Mouse (Mus musculus) spleen, adult 2 months (tissue): Measurements from ENCODE around the gene Syt15. TPM values are rescaled to one million over a fixed set of nuclear protein-coding genes. Genes with fewer than 3 reads are reported as not detected.
"Not testable (repeated sequence)": the region's sequence is repeated elsewhere in the genome, so short reads cannot be mapped to it uniquely, and the experiment has no call there.

Experiments used
- DNase-seq, 2 experiments: peaks; one replicate each; pipeline versions ENCODE4 v3.0.0 to v3.0.0-alpha.2; 2012 to 2021; ENCODE audit warnings: low spot score in 2 of 2, low read depth in 1 of 2
- H3K27ac ChIP-seq: fragments of 200-500 bp; 2 replicates; pipeline ENCODE4 v1.5.1; 2012; ENCODE audit warnings: low read length, inconsistent platforms; ENCODE audit not compliant: insufficient read depth
- H3K27me3 ChIP-seq: fragments of 200-500 bp; 2 replicates; pipeline ENCODE4 v1.6.1; 2012; ENCODE audit warnings: mild to moderate bottlenecking, moderate library complexity, low read length, inconsistent platforms; ENCODE audit not compliant: control insufficient read depth, insufficient read depth
- H3K36me3 ChIP-seq: fragments of 200-500 bp; 2 replicates; pipeline ENCODE4 v1.6.1; 2012; ENCODE audit warnings: mild to moderate bottlenecking, low read length, inconsistent platforms; ENCODE audit not compliant: control insufficient read depth, insufficient read depth
- H3K4me1 ChIP-seq: fragments of 200-500 bp; 2 replicates; pipeline ENCODE4 v1.6.1; 2011; ENCODE audit warnings: inconsistent platforms; ENCODE audit not compliant: control insufficient read depth, insufficient read depth, insufficient read length
- H3K4me3 ChIP-seq: fragments of 200-500 bp; 2 replicates; pipeline ENCODE4 v1.5.1; 2011; ENCODE audit warnings: mild to moderate bottlenecking, inconsistent platforms; ENCODE audit not compliant: insufficient read depth, insufficient read length; ENCODE audit errors: extremely low read depth
- CTCF ChIP-seq: fragments of 200-500 bp; IDR thresholded peaks from 2 replicates; pipeline ENCODE4 v1.5.1; 2011; ENCODE audit warnings: mild to moderate bottlenecking, inconsistent platforms; ENCODE audit not compliant: insufficient read depth, insufficient read length, insufficient replicate concordance; ENCODE audit errors: extremely low read depth
- POLR2A ChIP-seq: fragments of 200-500 bp; IDR thresholded peaks from 2 replicates; pipeline ENCODE4 v1.6.1; 2011; ENCODE audit warnings: low read depth, low read length, inconsistent platforms
- WGBS: fragments of 180-500 bp; shearing (Covaris S2); methylation state at CpG from one replicate; pipeline ENCODE4 v1.1.7; 2018; 5-methylcytosine and 5-hydroxymethylcytosine counted together
- polyA plus RNA-seq: library from polyadenylated mRNA; depleted of rRNA; stranded (reverse); fragments of >200 nt; gene quantifications from 2 replicates; pipeline ENCODE4 v1.2.3, GENCODE M21; 2012

The Syt15 gene
- polyA plus RNA-seq, 1 experiment, result 3.9 TPM

DNA sequence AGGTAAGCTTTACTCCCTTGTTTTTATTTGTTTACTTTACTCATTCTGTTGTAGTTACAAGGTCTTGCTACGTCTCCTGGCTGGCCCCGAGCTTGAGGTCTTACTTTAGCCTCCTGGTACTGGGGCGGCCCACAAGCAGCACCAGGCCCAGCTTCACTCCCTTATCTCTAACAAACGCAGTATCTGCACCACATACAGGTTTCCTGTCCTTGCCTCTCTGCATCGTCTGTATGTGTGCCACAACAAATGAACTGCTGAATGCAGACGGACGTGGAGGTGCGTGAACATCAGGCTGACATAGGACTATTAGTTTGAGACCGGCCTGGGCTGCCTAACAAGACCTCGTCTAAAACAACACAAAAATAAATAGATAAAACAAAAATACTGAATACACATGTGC is 20.9 kb downstream of the Syt15 start:
- H3K36me3 ChIP-seq, result peaks cover 5% of the 10 kb centered on the region
- no peaks in the 10 kb centered on the region for H3K27me3 ChIP-seq
- no peaks in the 10 kb centered on the region for H3K4me1 ChIP-seq
- H3K27ac ChIP-seq, result no peak overlapping the region
- DNase-seq, result no peak
- no peak overlapping the region for H3K4me3 ChIP-seq
- TF ChIP-seq CTCF, result no peak
- no peak for TF ChIP-seq POLR2A
- 85% methylated on average over 10 of the region's 10 CpGs for WGBS

DNA sequence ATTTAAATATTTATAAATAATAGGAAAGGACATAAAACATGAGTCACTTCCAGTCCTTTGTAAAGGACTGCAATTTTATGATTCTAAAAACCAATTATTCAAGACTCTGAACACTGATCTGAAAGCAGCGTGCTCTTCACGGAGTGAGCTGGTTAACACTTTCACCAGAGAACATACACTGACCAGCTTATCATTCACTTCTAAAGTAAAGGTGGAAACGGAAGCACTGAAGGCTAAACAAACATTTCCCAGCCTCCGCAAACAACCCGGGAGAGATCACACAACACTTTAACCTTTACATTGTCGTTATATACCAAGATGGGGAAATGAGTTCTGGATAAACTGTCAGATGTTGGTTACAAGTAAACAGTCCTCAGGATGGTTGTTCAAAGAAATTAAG is 21.3 kb downstream of the Syt15 start:
- DNase-seq, result no peak
- H3K4me3 ChIP-seq, result no peak overlapping the region
- TF ChIP-seq POLR2A, result no peak
- TF ChIP-seq CTCF, result no peak
- WGBS, result 90% methylated on average over 6 of the region's 6 CpGs
- H3K4me1 ChIP-seq, result no peaks in the 10 kb centered on the region
- H3K27ac ChIP-seq, result no peak overlapping the region
- peaks cover 5% of the 10 kb centered on the region for H3K36me3 ChIP-seq
- H3K27me3 ChIP-seq, result no peaks in the 10 kb centered on the region

DNA sequence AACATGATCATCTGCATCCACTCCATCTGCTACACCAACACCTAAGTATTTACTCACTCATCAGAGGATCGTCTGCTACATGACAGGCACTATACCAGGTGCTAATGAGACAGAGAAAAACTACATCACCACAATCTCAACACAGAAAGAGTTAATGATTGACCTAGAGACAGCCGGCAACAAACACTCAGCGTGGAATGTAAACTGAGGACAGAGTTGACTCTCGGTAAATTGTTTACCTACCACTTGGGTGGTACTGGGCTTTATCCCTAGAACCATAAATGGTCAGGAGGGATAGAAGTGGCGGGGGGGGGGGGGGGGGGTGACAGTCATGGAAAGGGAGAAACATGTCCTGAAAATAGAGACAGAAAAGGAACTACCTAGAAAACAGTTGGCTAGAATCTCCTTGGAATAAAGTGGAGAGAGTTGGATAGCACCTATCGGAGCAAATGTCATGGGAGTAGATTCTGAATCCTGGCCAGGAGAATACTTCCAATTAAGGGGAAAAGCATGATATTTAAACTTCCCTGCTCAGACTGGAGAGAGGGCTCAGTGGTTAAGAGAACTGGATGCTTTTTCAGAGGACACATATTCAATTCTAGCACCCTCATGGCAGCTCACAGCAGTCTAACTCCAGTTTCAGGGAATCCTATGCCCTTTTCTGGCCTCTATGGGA is 33.2 kb downstream of the Syt15 start:
- H3K27me3 ChIP-seq, result no peaks in the 10 kb centered on the region
- no peak for DNase-seq
- H3K4me1 ChIP-seq, result no peaks in the 10 kb centered on the region
- TF ChIP-seq POLR2A (no peak), CTCF (no peak)
- H3K4me3 ChIP-seq, result no peak overlapping the region
- no peak overlapping the region for H3K27ac ChIP-seq
- no peaks in the 10 kb centered on the region; the same call in 1 of the 2 replicates for H3K36me3 ChIP-seq
- WGBS, result 86% methylated on average over 6 of the region's 6 CpGs

DNA sequence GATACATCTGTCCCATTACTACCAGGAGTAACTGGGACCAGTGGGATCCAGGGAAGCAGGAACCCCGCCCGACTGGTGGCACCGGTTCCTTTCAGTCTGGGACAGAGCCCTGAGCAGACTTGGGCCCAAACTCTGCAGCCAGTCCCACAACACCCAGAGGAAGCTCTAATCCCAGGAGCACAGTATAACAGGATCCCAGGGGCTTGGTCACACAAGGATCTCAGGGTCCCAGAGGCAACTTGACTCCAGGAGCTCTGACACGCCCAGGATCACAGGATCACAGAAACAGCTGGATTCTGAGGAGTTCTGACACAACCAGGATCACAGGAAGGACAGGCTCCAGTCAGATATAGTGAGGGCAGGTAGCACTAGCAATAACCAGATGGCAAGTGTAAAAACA is 33.9 kb downstream of the Syt15 start:
- Histone ChIP-seq H3K4me3 (no peak overlapping the region), H3K27me3 (no peaks in the 10 kb centered on the region), H3K36me3 (no peaks in the 10 kb centered on the region; the same call in 1 of the 2 replicates), H3K27ac (no peak overlapping the region), H3K4me1 (no peaks in the 10 kb centered on the region)
- no peak for DNase-seq
- 96% methylated on average over 4 of the region's 4 CpGs for WGBS
- TF ChIP-seq POLR2A (no peak), CTCF (no peak)

DNA sequence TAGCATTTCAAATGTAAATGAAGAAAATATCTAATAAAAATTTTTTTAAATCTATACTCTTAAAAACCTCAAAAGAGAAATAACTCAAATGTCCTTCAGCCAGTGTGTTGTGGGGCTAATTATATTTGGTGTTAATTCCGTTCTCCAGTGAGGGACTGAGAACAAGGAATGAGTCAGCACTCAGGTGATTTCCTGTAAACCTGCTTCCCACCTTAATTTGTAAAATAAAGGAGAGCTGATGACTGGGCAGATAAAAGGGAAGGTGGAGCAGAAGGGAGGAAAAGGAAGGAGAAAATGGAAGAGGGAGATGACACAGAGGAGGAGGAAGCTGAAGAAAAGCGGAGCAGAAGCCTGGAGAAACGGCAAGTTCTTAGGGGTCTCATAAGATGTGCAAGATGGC is 39.1 kb downstream of the Syt15 start:
- not testable (repeated sequence) for H3K27ac ChIP-seq, H3K4me3 ChIP-seq, DNase-seq, H3K27me3 ChIP-seq, H3K36me3 ChIP-seq, H3K4me1 ChIP-seq
- WGBS, result 89% methylated on average over 3 of the region's 3 CpGs

DNA sequence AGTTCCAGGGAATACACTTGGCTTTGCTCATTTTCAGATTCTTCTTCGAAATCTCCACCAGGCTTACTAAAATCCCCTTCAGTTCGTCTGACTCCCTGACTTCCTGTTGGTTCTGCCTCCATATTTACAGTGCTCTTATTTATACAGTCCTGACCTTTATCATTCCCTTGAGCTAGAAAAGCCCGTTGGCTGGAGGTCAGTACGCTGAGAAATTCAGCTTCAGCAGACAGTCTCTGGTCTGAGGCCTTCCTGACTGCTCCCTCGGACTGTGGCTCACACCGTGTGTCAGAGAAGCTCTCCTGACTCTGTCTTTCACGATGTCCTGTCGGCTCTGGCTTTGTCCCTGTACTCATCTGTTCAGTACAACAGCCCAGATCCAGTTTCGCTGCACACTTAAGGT is 48.7 kb downstream of the Syt15 start:
- 91% methylated on average over 9 of the region's 9 CpGs for WGBS
- Histone ChIP-seq H3K36me3 (no peaks in the 10 kb centered on the region), H3K27ac (no peak overlapping the region), H3K4me1 (no peaks in the 10 kb centered on the region), H3K4me3 (no peak overlapping the region), H3K27me3 (no peaks in the 10 kb centered on the region)
- DNase-seq, result no peak
- TF ChIP-seq POLR2A, result no peak
- TF ChIP-seq CTCF, result no peak

DNA sequence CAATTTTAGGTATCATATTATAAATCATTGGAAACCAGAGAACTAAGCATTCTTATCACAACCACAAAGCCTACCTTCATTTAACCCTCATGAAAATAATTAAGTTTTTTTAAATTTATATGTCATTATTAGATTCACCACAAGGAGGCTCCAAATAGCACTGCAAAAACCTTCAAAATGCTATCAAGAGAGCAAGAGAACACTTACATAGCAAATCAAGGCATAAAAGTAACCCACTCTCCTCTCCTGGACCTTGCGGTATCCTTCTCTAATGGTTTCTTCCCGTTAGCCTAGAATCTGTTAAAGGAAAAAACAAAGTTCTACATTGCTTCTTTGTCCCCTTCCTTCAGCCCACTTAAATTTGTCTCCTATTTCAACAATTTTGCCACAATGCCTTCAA is 53.9 kb downstream of the Syt15 start:
- H3K36me3 ChIP-seq, result no peaks in the 10 kb centered on the region
- no peaks in the 10 kb centered on the region for H3K27me3 ChIP-seq
- no peak overlapping the region for H3K4me3 ChIP-seq
- TF ChIP-seq CTCF, result no peak
- no peak for TF ChIP-seq POLR2A
- 76% methylated on average over 2 of the region's 2 CpGs for WGBS
- H3K27ac ChIP-seq, result no peak overlapping the region
- no peaks in the 10 kb centered on the region for H3K4me1 ChIP-seq
- DNase-seq, result no peak
